Mouse (Mus musculus) intestine, postnatal 0 days (tissue): ENCODE measurements around the gene Cdk12. TPM values are rescaled to one million over a fixed set of nuclear protein-coding genes. Genes with fewer than 3 reads are reported as not detected.

Experiments
- ATAC-seq: fragments of 200-750 bp; cut with Nextera tagmentation; 2 replicates; pipeline ENCODE4 v1.8.0; 2017; ENCODE audit warnings: mild to moderate bottlenecking, moderate TSS enrichment, moderate library complexity
- H3K27ac ChIP-seq: fragments of 300-500 bp; sonication (generic); 2 replicates; pipeline ENCODE4 v1.5.1; 2014; ENCODE audit warnings: mild to moderate bottlenecking, low read depth, low read length, moderate library complexity
- H3K27me3 ChIP-seq: fragments of 300-500 bp; sonication (generic); replicated peaks from 2 replicates; pipeline ENCODE4 v1.6.1; 2014; ENCODE audit warnings: low read length, mixed read lengths; ENCODE audit not compliant: control insufficient read depth, insufficient read depth
- H3K36me3 ChIP-seq: fragments of 300-500 bp; sonication (generic); 2 replicates; pipeline ENCODE4 v1.6.1; 2014; ENCODE audit warnings: mild to moderate bottlenecking, moderate library complexity; ENCODE audit not compliant: control insufficient read depth, insufficient read depth
- H3K4me1 ChIP-seq: fragments of 300-500 bp; sonication (generic); replicated peaks from 2 replicates; pipeline ENCODE4 v1.6.1; 2014; ENCODE audit warnings: antibody characterized with exemption, low read length, mixed read lengths; ENCODE audit not compliant: control insufficient read depth, insufficient read depth
- H3K4me2 ChIP-seq: fragments of 300-500 bp; sonication (generic); replicated peaks from 2 replicates; pipeline ENCODE4 v1.6.1; 2014; ENCODE audit warnings: low read depth, mild to moderate bottlenecking, moderate library complexity
- H3K4me3 ChIP-seq: fragments of 300-500 bp; sonication (generic); 2 replicates; pipeline ENCODE4 v1.5.1; 2014; ENCODE audit warnings: low read depth, low read length
- H3K9ac ChIP-seq: fragments of 300-500 bp; sonication (generic); 2 replicates; pipeline ENCODE4 v1.6.1; 2014; ENCODE audit warnings: mild to moderate bottlenecking, low read depth, low read length
- H3K9me3 ChIP-seq: fragments of 300-500 bp; sonication (generic); 2 replicates; pipeline ENCODE4 v1.6.1; 2016; ENCODE audit warnings: mixed run types; ENCODE audit not compliant: control insufficient read depth
- CTCF ChIP-seq: sonication (generic); IDR thresholded peaks from 2 replicates; pipeline ENCODE4 v1.5.1; 2016; ENCODE audit warnings: low read depth, mild to moderate bottlenecking, control low read depth, antibody characterized with exemption, moderate library complexity
- WGBS: fragments of 180-500 bp; shearing (Covaris S2); extraction: QIAGEN DNeasy Blood & Tissue Kit; methylation state at CpG from one replicate; pipeline ENCODE4 v1.1.7; 2014; 5-methylcytosine and 5-hydroxymethylcytosine counted together
- polyA plus RNA-seq: library from polyadenylated mRNA; unstranded; fragments of >200 nt; fragmentation: Nextera tagmentation; extraction: Ambion mirVana; gene quantifications from 2 replicates; pipeline ENCODE4 v1.2.1, GENCODE M21; 2015

Gene Cdk12
- polyA plus RNA-seq, 1 experiment from 2014 or later = 4.9 TPM

GRCm38 (mm10) chr11:98266699-98267402 lies 64.0 kb downstream of the Cdk12 start:
- Histone ChIP-seq H3K4me3 (no peak overlapping the region), H3K27ac (no peak overlapping the region), H3K9ac (no peak overlapping the region), H3K4me1 (no peaks in the 10 kb centered on the region), H3K36me3 (peaks cover 73% of the 10 kb centered on the region), H3K27me3 (no peaks in the 10 kb centered on the region), H3K4me2 (no peak overlapping the region), H3K9me3 (no peaks in the 10 kb centered on the region)
- ATAC-seq = no peak
- TF ChIP-seq CTCF = no peak
- WGBS = 77% methylated on average over 6 of the region's 6 CpGs

- H3K27me3 ChIP-seq = no peaks in the 10 kb centered on the region
- 94% methylated on average over 3 of the region's 3 CpGs for WGBS
- no peak for ATAC-seq
- no peak overlapping the region for H3K4me2 ChIP-seq
- no peaks in the 10 kb centered on the region for H3K9me3 ChIP-seq
- no peaks in the 10 kb centered on the region for H3K4me1 ChIP-seq
- no peak for TF ChIP-seq CTCF
- no peak overlapping the region for H3K9ac ChIP-seq
- no peak overlapping the region for H3K27ac ChIP-seq
- H3K4me3 ChIP-seq = no peak overlapping the region
- peaks cover 81% of the 10 kb centered on the region for H3K36me3 ChIP-seq
Measured at GRCm38 (mm10) chr11:98270066-98270465, 67.2 kb downstream of the Cdk12 start.

GRCm38 (mm10) chr11:98270466-98270865 lies 67.6 kb downstream of the Cdk12 start:
- no peak overlapping the region for H3K27ac ChIP-seq
- peaks cover 80% of the 10 kb centered on the region for H3K36me3 ChIP-seq
- no peaks in the 10 kb centered on the region for H3K27me3 ChIP-seq
- no peak for TF ChIP-seq CTCF
- H3K4me1 ChIP-seq = no peaks in the 10 kb centered on the region
- H3K4me3 ChIP-seq = no peak overlapping the region
- no peak overlapping the region for H3K4me2 ChIP-seq
- no peaks in the 10 kb centered on the region for H3K9me3 ChIP-seq
- H3K9ac ChIP-seq = no peak overlapping the region
- ATAC-seq = no peak

- TF ChIP-seq CTCF = no peak
- Histone ChIP-seq H3K9ac (no peak overlapping the region), H3K27ac (no peak overlapping the region), H3K4me3 (no peak overlapping the region), H3K4me2 (no peak overlapping the region), H3K36me3 (peaks cover 8% of the 10 kb centered on the region; the same call in 1 of the 2 replicates), H3K9me3 (no peaks in the 10 kb centered on the region), H3K4me1 (no peaks in the 10 kb centered on the region), H3K27me3 (no peaks in the 10 kb centered on the region)
- ATAC-seq = no peak
- 39% methylated on average over 9 of the region's 9 CpGs for WGBS
Measured at GRCm38 (mm10) chr11:98283740-98284139, 80.9 kb downstream of the Cdk12 start.

GRCm38 (mm10) chr11:98284230-98284629 lies 81.4 kb downstream of the Cdk12 start:
- no peak overlapping the region for H3K9ac ChIP-seq
- H3K4me1 ChIP-seq = no peaks in the 10 kb centered on the region
- peak; percentile 23 for TF ChIP-seq CTCF
- H3K27ac ChIP-seq = no peak overlapping the region
- H3K4me3 ChIP-seq = no peak overlapping the region
- H3K36me3 ChIP-seq = peaks cover 4% of the 10 kb centered on the region; the same call in 1 of the 2 replicates
- H3K9me3 ChIP-seq = no peaks in the 10 kb centered on the region
- WGBS = 6% methylated on average over 16 of the region's 17 CpGs
- H3K27me3 ChIP-seq = no peaks in the 10 kb centered on the region
- 0 out of 2 replicates have a peak, but pooled peaks have one; percentile 10 for ATAC-seq
- H3K4me2 ChIP-seq = peak overlapping the region; percentile 48

GRCm38 (mm10) chr11:98285368-98285767 lies 82.5 kb downstream of the Cdk12 start:
- H3K4me1 ChIP-seq = no peaks in the 10 kb centered on the region
- no peaks in the 10 kb centered on the region for H3K9me3 ChIP-seq
- 0 out of 2 replicates have a peak, but pooled peaks have one; percentile 31 for ATAC-seq
- TF ChIP-seq CTCF = no peak
- no peak overlapping the region for H3K4me2 ChIP-seq
- H3K9ac ChIP-seq = no peak overlapping the region
- H3K27ac ChIP-seq = no peak overlapping the region
- no peaks in the 10 kb centered on the region for H3K27me3 ChIP-seq
- H3K4me3 ChIP-seq = no peak overlapping the region
- peaks cover 4% of the 10 kb centered on the region; the same call in 1 of the 2 replicates for H3K36me3 ChIP-seq
- 40% methylated on average over 2 of the region's 2 CpGs for WGBS
